Mouse (Mus musculus): Measurements from ENCODE around the gene Rbm18. TPM values are rescaled to one million over a fixed set of nuclear protein-coding genes. Genes with fewer than 3 reads are reported as not detected.

Rbm18 gene
- total RNA-seq (2023), result 47.3 TPM

GRCm38 (mm10) chr2:36136300-36136941, at the start of gene Rbm18, which contains the start of gene Mrrf:
Gene Rbm18 (minus strand): TSS chr2:36136773.
Gene Mrrf (plus strand): TSS chr2:36136389.

GRCm38 (mm10) chr2:36104956-36105741, 31.4 kb downstream of the Rbm18 start, which contains the start of gene Lhx6:
Gene Lhx6 (minus strand): TSS chr2:36105408.

Other genes starting within 250 kb of the Rbm18 start
- gene Ttll11, start 156.9 kb downstream of the Rbm18 start, total RNA-seq (2023), result 1.4 TPM
- 39.7 TPM for gene Ndufa8, start 87.4 kb downstream of the Rbm18 start, total RNA-seq (2023)
- not detected for gene Morn5, start 87.3 kb downstream of the Rbm18 start, total RNA-seq (2023)
- gene Lhx6, start 31.4 kb downstream of the Rbm18 start, total RNA-seq (2023), result not detected
- 8.3 TPM for gene Mrrf, start 384 bp downstream of the Rbm18 start, total RNA-seq (2023)
- 3.7 TPM for gene Ptgs1, start 93.7 kb upstream of the Rbm18 start, total RNA-seq (2023)
- gene Olfr338, start 236.7 kb upstream of the Rbm18 start, total RNA-seq (2023), result not detected